Mouse (Mus musculus): Measurements from ENCODE around the gene Gga2. TPM values are rescaled to one million over a fixed set of nuclear protein-coding genes. Genes with fewer than 3 reads are reported as not detected.

The Gga2 gene
- polyA plus RNA-seq, 1 experiment from 2014 or later: 166 TPM

GRCm38 (mm10) chr7:121961913-121962570 lies 59.0 kb downstream of the Gga2 start:
- H3K27me3 ChIP-seq: no peaks in the 10 kb centered on the region
- no peak overlapping the region for H3K4me3 ChIP-seq (replicated peaks)
- H3K4me1 ChIP-seq (replicated peaks): no peaks in the 10 kb centered on the region
- H3K4me2 ChIP-seq: no peak overlapping the region
- H3K9me3 ChIP-seq: no peaks in the 10 kb centered on the region
- no peak for ATAC-seq (ENCODE audit: insufficient number of reproducible peaks, insufficient read depth, low FRiP score, low TSS enrichment, low read depth)
- H3K9ac ChIP-seq (replicated peaks): no peak overlapping the region
- peaks cover 41% of the 10 kb centered on the region for H3K36me3 ChIP-seq
- no peak overlapping the region for H3K27ac ChIP-seq
- WGBS: 85% methylated on average over 7 of the region's 7 CpGs

- Histone ChIP-seq H3K4me3 (replicated peaks) (no peak overlapping the region), H3K27ac (peak overlapping the region; percentile 82), H3K27me3 (no peaks in the 10 kb centered on the region), H3K36me3 (peaks cover 27% of the 10 kb centered on the region), H3K9ac (replicated peaks) (no peak overlapping the region), H3K4me2 (peak overlapping the region; percentile 21; the same call in 1 of the 2 replicates), H3K9me3 (no peaks in the 10 kb centered on the region), H3K4me1 (replicated peaks) (peaks cover 16% of the 10 kb centered on the region)
- ATAC-seq (ENCODE audit: insufficient number of reproducible peaks, insufficient read depth, low FRiP score, low TSS enrichment, low read depth): peak; percentile 58; the same call in 1 of the 2 replicates
- WGBS: 19% methylated on average over 12 of the region's 12 CpGs
Measured at GRCm38 (mm10) chr7:121955802-121956201, 65.2 kb downstream of the Gga2 start.

- no peaks in the 10 kb centered on the region for H3K27me3 ChIP-seq
- 0 out of 2 replicates have a peak overlapping the region, but pooled peaks have one; percentile 21 for H3K4me2 ChIP-seq
- peaks cover 31% of the 10 kb centered on the region for H3K36me3 ChIP-seq
- H3K27ac ChIP-seq: peak overlapping the region; percentile 82
- no peak overlapping the region for H3K9ac ChIP-seq (replicated peaks)
- 42% methylated on average over 11 of the region's 11 CpGs for WGBS
- H3K9me3 ChIP-seq: no peaks in the 10 kb centered on the region
- peak; percentile 80; the same call in 1 of the 2 replicates for ATAC-seq (ENCODE audit: insufficient number of reproducible peaks, insufficient read depth, low FRiP score, low TSS enrichment, low read depth)
- H3K4me1 ChIP-seq (replicated peaks): peaks cover 16% of the 10 kb centered on the region
- H3K4me3 ChIP-seq (replicated peaks): no peak overlapping the region
Measured at GRCm38 (mm10) chr7:121954891-121955669, 65.9 kb downstream of the Gga2 start.

DNA sequence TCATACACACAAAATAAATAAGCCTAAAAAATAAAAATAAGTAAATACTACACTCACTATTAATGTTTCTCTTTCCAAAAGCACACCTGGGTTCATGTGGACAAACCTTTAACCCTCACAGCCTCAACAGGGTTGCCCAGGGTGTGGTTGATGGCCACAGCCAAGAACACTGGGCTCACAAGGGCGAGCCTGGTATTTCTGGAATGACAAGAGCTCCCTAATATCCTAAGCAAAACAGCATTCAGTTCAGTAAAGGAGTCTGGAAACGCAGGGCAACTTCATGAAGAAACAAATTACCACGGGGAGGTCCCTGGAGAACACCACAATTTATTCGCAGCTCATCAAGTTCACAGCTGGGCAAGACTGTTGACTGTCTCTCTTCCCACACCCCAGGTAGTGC lies 73.5 kb downstream of the Gga2 start:
- H3K27ac ChIP-seq: no peak overlapping the region
- 75% methylated on average over 4 of the region's 4 CpGs for WGBS
- H3K36me3 ChIP-seq: peaks cover 45% of the 10 kb centered on the region
- no peak overlapping the region for H3K4me3 ChIP-seq (replicated peaks)
- no peaks in the 10 kb centered on the region for H3K4me1 ChIP-seq (replicated peaks)
- H3K27me3 ChIP-seq: no peaks in the 10 kb centered on the region
- H3K9ac ChIP-seq (replicated peaks): no peak overlapping the region
- no peak overlapping the region for H3K4me2 ChIP-seq
- no peaks in the 10 kb centered on the region for H3K9me3 ChIP-seq
- no peak for ATAC-seq (ENCODE audit: insufficient number of reproducible peaks, insufficient read depth, low FRiP score, low TSS enrichment, low read depth)

- 89% methylated on average over 5 of the region's 5 CpGs for WGBS
- ATAC-seq (ENCODE audit: insufficient number of reproducible peaks, insufficient read depth, low FRiP score, low TSS enrichment, low read depth): no peak
- H3K36me3 ChIP-seq: peaks cover 51% of the 10 kb centered on the region
Measured at GRCm38 (mm10) chr7:121946196-121946595, 74.8 kb downstream of the Gga2 start.

GRCm38 (mm10) chr7:121942371-121942770 lies 78.7 kb downstream of the Gga2 start:
- Histone ChIP-seq H3K4me2 (no peak overlapping the region), H3K27me3 (no peaks in the 10 kb centered on the region), H3K4me1 (replicated peaks) (no peaks in the 10 kb centered on the region), H3K9me3 (no peaks in the 10 kb centered on the region), H3K36me3 (peaks cover 37% of the 10 kb centered on the region), H3K27ac (no peak overlapping the region), H3K4me3 (replicated peaks) (no peak overlapping the region), H3K9ac (replicated peaks) (no peak overlapping the region)
- no peak for ATAC-seq (ENCODE audit: insufficient number of reproducible peaks, insufficient read depth, low FRiP score, low TSS enrichment, low read depth)
- WGBS: 95% methylated on average over 2 of the region's 2 CpGs

More at GRCm38 (mm10) chr7:121946196-121946595, 74.8 kb downstream of the Gga2 start:
- Histone ChIP-seq H3K9me3 (no peaks in the 10 kb centered on the region), H3K27me3 (no peaks in the 10 kb centered on the region), H3K4me3 (replicated peaks) (no peak overlapping the region), H3K9ac (replicated peaks) (no peak overlapping the region), H3K27ac (no peak overlapping the region), H3K4me1 (replicated peaks) (no peaks in the 10 kb centered on the region), H3K4me2 (no peak overlapping the region)

- no peak for ATAC-seq (ENCODE audit: insufficient number of reproducible peaks, insufficient read depth, low FRiP score, low TSS enrichment, low read depth)
Measured at GRCm38 (mm10) chr7:121941640-121942039, 79.4 kb downstream of the Gga2 start.

DNA sequence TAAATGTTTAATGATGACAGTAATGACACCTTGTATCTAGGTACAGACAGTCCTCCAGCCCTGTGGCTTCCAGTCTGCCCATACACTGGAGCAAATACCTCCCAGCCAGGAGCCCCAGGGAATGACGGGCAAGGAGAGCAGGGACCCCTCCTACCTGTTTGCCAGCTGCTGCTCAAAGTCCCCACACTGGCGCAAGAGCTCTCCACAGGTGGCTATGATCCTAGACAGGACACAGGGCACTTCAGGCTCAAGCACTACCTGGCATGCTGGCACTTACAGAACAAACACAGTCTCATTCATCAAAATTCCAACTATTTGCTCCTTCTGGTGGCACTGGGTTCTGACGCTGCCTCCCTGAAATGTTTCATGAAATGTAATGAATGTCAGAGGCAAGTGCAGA lies 80.0 kb downstream of the Gga2 start:
- H3K36me3 ChIP-seq: peaks cover 44% of the 10 kb centered on the region
- no peak overlapping the region for H3K4me2 ChIP-seq
- no peak overlapping the region for H3K27ac ChIP-seq
- no peaks in the 10 kb centered on the region for H3K27me3 ChIP-seq
- no peak overlapping the region for H3K9ac ChIP-seq (replicated peaks)
- H3K9me3 ChIP-seq: no peaks in the 10 kb centered on the region
- no peak overlapping the region for H3K4me3 ChIP-seq (replicated peaks)
- WGBS: 78% methylated on average over 3 of the region's 3 CpGs
- H3K4me1 ChIP-seq (replicated peaks): no peaks in the 10 kb centered on the region
- ATAC-seq (ENCODE audit: insufficient number of reproducible peaks, insufficient read depth, low FRiP score, low TSS enrichment, low read depth): no peak

More at GRCm38 (mm10) chr7:121941640-121942039, 79.4 kb downstream of the Gga2 start:
- H3K4me2 ChIP-seq: no peak overlapping the region
- peaks cover 43% of the 10 kb centered on the region for H3K36me3 ChIP-seq
- no peak overlapping the region for H3K27ac ChIP-seq
- WGBS: 80% methylated on average over 3 of the region's 3 CpGs
- H3K4me3 ChIP-seq (replicated peaks): no peak overlapping the region
- no peaks in the 10 kb centered on the region for H3K4me1 ChIP-seq (replicated peaks)
- H3K27me3 ChIP-seq: no peaks in the 10 kb centered on the region
- no peaks in the 10 kb centered on the region for H3K9me3 ChIP-seq
- H3K9ac ChIP-seq (replicated peaks): no peak overlapping the region

- no peak for ATAC-seq (ENCODE audit: insufficient number of reproducible peaks, insufficient read depth, low FRiP score, low TSS enrichment, low read depth)
Measured at GRCm38 (mm10) chr7:121939729-121940128, 81.3 kb downstream of the Gga2 start.

DNA sequence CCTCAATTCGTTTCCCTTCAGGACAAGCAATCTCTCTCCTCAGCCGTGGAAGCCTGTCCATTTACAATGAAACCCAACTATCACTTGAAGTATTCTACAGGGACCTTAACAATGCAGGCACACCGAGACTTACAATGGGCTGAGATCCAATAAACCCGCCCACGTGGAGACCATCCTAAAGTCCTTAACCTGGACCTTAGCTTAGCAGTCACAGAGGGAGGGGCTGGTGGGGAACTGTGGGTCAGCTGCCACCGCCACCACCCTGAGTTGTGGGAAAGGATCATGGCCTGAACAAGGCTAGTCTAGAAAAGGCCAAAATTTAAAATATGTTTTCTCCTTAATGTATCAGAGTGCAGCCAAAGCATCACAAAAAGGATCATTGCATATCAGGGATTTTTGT lies 81.8 kb downstream of the Gga2 start:
- peaks cover 57% of the 10 kb centered on the region for H3K36me3 ChIP-seq
- H3K4me2 ChIP-seq: no peak overlapping the region
- no peak overlapping the region for H3K9ac ChIP-seq (replicated peaks)
- H3K27me3 ChIP-seq: no peaks in the 10 kb centered on the region
- H3K4me1 ChIP-seq (replicated peaks): no peaks in the 10 kb centered on the region
- H3K27ac ChIP-seq: no peak overlapping the region
- H3K4me3 ChIP-seq (replicated peaks): no peak overlapping the region
- H3K9me3 ChIP-seq: no peaks in the 10 kb centered on the region
- no peak for ATAC-seq (ENCODE audit: insufficient number of reproducible peaks, insufficient read depth, low FRiP score, low TSS enrichment, low read depth)
- 68% methylated on average over 6 of the region's 6 CpGs for WGBS

More at GRCm38 (mm10) chr7:121939729-121940128, 81.3 kb downstream of the Gga2 start:
- H3K9ac ChIP-seq (replicated peaks): no peak overlapping the region
- H3K36me3 ChIP-seq: peaks cover 54% of the 10 kb centered on the region
- H3K27ac ChIP-seq: no peak overlapping the region
- 36% methylated on average over 4 of the region's 4 CpGs for WGBS
- no peaks in the 10 kb centered on the region for H3K9me3 ChIP-seq
- H3K4me3 ChIP-seq (replicated peaks): no peak overlapping the region
- no peaks in the 10 kb centered on the region for H3K27me3 ChIP-seq
- no peaks in the 10 kb centered on the region for H3K4me1 ChIP-seq (replicated peaks)
- no peak overlapping the region for H3K4me2 ChIP-seq

GRCm38 (mm10) chr7:121938124-121938891 lies 82.7 kb downstream of the Gga2 start:
- no peak overlapping the region for H3K4me2 ChIP-seq
- H3K27me3 ChIP-seq: no peaks in the 10 kb centered on the region
- no peak for ATAC-seq (ENCODE audit: insufficient number of reproducible peaks, insufficient read depth, low FRiP score, low TSS enrichment, low read depth)
- WGBS: 86% methylated on average over 8 of the region's 8 CpGs
- no peak overlapping the region for H3K4me3 ChIP-seq (replicated peaks)
- H3K4me1 ChIP-seq (replicated peaks): no peaks in the 10 kb centered on the region
- peaks cover 53% of the 10 kb centered on the region for H3K36me3 ChIP-seq
- no peak overlapping the region for H3K27ac ChIP-seq
- no peaks in the 10 kb centered on the region for H3K9me3 ChIP-seq
- H3K9ac ChIP-seq (replicated peaks): no peak overlapping the region
